Mouse (Mus musculus) kidney, adult 18-20 months (tissue): ENCODE results near the gene Snx10.
"Not testable (repeated sequence)": the region's sequence is repeated elsewhere in the genome, so short reads cannot be mapped to it uniquely, and the experiment has no call there.

Experiments used
- DNase-seq: peaks from one replicate; pipeline ENCODE4 v3.0.0; 2021

Gene Snx10

GRCm38 (mm10) chr6:51523807-51524320 is at the start of gene Snx10:
Snx10 (plus strand) TSS chr6:51523901.
- DNase-seq = peak; percentile 40

DNA sequence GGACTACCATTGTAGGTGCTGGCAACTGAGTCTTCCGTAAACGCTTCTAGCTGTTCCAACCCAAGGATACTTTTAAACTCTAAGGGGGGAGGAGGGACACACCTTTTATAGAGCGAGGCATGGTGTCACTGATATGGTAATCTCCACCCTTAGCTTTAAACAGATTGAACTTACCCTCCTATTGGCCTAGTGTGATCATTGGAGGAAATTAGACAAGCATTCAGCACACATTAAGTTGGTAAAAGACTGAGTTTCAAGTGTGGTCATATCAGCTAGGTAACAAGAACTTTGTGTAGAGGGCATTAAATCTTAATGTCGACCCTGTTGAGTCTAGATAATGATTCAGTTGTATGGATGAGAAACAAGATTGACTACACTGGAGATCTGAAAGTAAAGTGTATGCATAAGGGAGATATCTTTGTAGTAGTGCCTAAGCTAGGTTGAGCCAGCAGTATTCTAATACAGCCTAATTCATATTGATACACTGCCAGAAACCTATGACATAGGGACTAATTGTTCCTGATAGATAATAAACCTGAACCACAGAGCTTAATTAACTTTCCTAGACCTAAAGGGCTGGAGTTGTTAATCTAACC is 44.5 kb upstream of the Snx10 start:
- DNase-seq = no peak

DNA sequence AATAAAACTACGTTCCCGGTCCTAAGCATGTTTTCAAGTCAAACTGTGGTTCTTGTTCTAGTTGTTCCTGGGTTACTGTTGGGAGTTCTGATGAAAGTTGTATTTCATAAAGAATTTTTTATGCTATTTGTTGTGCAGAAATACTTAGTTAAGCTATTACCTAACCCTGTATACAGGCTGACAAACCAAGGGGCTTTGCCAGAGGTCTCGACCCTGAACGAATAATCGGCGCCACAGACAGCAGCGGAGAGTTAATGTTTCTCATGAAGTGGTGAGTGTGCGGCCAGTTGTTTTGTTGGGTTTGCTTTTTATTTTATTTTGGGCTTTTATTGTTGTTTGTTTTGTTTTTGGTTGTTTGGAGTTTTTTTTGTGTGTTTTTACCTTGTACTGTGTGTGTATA is 42.2 kb upstream of the Snx10 start:
- DNase-seq = no peak

DNA sequence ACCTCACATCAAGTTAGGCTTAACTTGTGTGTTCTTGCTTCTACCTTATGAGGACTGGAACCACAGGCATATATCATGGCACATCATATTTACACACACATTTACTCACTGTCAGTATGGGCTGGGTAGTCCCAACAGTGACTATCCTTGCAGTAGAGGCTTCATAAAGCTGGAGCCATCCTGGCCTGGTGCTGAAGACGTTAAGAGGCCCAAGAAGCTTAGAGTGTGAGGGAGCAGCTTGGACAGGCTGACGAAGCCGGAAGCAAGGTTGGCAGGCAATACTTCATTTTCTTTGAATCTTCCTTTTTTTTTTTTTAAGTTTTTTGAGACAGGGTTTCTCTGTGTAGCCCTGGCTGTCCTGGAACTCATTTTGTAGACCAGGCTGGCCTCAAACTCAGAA is 39.8 kb upstream of the Snx10 start:
- DNase-seq = no peak

GRCm38 (mm10) chr6:51484556-51484955 is 39.1 kb upstream of the Snx10 start:
- not testable (repeated sequence) for DNase-seq

DNA sequence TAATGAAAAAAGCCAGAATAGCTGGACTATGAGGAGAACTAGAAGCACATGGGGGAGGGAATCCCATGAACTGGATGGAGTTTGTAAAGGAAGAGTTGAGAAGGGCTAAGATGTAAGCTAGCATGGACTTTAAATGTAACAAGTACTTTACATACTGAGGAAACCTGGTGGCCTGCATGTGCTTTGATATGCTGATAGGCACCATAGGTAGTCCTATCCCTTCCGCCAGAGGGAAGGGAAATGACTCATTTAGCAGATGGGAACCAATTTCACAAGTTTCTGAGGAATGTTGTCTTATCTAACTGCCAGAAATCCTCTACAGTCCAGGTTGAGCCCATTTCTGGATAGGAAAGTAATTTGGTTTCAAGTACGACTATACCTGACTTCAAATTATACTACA is 38.1 kb upstream of the Snx10 start:
- DNase-seq = no peak

DNA sequence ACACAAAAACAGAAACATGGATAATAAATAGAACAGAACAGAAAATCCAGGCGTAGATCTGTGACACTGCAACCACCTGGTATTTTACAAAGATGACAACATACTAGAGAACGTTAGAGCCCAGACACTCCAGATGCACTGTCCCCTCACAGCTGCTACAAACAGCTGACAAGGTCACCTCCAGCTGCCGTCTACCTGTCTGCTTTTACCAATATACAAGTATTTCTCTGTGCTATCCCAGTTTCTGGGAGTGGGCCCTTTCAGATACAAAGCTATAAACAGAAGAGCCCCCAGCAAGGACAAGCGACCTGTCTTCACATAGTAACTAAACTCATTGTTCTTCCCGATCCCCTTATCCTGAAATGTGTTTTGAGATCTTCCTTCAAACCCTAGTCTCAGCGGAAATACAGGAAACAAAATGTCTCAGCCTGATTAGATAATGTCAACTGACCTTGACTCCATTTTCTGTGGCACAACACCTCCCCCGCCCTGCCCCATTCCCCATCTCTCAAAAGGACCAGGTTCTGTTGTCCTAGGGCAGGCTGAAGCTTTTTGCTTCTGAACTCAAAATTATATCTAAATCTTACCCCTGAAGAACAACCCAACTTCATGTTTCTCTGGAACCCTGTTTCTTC is 37.5 kb upstream of the Snx10 start:
- DNase-seq = no peak

DNA sequence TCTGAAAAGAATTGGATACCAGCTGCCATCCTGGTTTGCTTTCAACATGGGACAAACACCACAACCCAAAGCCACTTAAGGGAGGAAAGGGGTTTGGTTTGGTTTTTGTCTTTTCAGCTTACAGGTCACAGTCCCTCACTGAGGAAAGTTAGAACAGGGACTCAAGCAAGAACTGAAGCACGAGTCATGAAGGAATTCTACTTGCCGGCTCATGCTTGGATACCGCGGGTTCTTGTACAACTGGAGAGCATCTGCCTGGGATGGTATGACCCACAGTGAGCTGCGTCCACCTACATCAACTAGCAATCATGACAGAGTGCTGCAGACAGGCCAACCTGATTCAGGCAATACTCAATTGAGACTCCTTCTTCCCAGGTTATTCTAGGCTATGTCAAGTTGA is 37.0 kb upstream of the Snx10 start:
- no peak for DNase-seq

- DNase-seq = peak; percentile 45
Measured at GRCm38 (mm10) chr6:51489787-51490186, 33.9 kb upstream of the Snx10 start.

DNA sequence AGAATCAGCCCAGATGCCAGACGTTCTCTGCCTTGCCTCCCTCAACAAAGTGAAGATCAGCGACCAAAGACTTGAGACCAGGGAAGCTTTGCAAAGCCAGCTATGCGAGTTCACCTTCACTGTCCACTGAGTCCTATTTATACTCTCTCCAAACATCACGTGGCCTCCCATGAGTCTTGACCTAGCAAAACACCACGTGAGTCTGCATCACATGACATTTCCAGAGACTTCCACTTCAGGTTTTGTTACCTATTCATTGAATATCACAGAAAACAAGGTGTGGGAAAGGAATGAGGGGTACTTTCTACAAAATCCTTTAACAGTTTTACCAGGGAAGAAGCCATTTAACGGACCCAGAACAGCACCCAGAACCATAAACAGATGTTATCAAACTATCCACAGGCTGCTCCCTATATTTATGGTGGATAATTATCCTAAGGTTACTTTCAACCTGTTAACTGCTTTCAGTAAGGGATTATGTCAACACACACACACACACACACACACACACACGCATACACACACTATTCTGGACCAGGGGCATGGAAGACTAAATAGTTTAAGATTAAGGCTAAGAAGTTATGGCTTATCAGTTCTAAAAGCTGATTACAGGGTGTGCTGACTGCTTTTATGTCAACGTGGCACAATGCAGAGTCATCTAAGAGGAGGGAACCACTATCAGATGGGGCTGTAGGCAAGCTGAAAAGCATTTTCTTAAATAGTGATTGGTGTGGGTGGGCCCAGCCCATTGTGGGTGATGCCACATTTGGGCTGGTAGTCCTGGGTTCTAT is 26.2 kb upstream of the Snx10 start:
- no peak for DNase-seq

DNA sequence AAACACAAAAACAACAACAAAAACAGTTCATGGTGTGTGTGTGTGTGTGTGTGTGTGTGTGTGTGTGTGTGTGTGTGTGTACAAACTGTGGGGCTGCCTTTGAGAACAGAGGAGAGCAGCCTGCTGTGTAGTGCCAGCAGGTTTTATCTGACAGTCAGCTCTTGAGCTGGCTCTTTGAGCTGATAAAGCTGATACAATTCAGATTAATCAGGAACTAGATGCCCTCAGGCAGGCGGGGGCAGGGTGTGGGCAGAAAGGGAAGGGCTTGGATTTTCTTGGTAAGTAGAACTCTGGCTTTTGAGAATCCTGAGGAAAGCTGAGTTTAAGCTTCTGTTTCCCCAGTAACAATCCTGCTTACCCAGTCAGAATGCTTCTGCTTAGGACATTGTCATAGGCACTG is 18.0 kb upstream of the Snx10 start:
- DNase-seq = no peak

DNA sequence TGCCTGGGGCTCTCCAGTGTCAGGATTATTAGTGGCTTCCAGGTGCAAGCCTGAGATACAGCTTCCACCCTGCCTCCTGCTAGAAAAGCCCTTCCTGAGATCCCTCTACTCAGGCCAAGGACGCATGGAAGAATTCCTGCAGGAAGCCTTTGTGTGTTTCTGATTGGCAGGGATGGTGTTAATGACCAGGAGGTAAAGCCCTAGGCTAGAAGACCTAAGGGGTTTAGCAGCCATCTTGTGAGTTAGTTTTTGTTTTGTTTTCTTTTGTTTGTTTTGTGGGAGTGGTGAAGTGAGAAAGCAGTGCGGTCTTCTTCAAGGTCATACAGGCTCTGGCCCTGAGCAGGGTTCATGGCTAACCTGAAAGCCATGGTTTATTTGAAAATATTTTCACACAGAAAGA is 16.1 kb upstream of the Snx10 start:
- DNase-seq = no peak

- DNase-seq = peak; percentile 74
Measured at GRCm38 (mm10) chr6:51508750-51509648, 14.7 kb upstream of the Snx10 start.

GRCm38 (mm10) chr6:51510094-51510493 is 13.6 kb upstream of the Snx10 start:
- peak; percentile 51 for DNase-seq

DNA sequence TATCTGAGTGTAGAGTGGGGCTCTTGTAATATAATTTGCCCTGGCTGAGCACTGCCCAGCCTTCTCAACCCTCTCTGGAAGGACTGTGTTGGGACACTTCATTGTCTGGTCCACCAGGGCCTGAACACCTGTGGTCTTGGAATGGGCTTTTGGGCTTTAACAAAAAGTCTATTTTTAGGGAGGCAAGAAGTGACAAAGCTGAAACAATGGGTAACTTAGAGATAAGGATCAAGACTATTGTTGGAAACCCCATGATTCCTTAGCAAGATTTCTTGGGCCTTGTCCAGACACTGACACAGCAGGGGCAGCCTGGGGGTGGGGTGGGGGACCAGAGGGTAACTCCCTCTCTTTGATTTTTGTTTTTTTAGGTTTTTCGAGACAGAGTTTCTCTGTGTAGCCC is 12.8 kb upstream of the Snx10 start:
- DNase-seq = no peak

DNA sequence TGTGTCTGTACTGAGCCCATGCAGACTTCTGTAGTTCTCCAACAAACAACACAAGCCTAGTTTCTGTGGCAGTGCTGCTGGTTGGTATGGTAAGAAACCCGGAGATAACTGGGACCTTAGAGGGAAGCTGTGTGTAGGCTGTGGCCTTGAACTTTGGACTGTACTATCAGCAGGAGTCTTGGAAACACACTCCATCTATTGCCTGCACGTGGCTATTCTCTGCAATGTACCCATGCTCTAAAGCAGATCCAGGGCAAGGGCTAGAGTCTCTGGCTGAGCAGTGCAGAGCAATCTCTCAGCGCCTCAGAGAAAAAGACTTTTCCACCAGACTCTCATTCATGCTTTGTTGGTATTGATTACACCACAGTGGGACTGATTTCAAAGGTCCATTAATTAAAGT is 10.0 kb upstream of the Snx10 start:
- DNase-seq = no peak

GRCm38 (mm10) chr6:51514860-51515259 is 8.8 kb upstream of the Snx10 start:
- no peak for DNase-seq

DNA sequence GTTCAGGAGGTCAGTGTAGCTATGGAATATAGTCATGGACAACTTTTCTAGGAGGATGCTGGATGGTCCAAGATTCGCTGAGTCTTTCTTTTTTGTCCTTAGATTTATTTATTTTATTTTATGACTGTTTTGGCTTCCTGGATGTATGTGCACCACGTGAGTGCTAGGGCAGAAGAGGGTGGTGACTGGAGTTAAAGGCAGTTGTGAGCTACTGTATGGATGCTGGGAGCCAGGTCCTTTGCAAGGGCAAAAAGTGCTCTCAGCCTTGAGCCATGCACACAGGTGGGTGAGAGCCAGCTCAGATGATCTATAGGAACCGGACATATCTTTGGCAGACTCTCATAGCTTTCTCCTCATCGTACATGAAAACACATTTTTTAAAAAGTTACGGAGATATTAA is 391 bp upstream of the Snx10 start:
- no peak for DNase-seq

GRCm38 (mm10) chr6:51524321-51524931 is 725 bp downstream of the Snx10 start:
- no peak for DNase-seq

DNA sequence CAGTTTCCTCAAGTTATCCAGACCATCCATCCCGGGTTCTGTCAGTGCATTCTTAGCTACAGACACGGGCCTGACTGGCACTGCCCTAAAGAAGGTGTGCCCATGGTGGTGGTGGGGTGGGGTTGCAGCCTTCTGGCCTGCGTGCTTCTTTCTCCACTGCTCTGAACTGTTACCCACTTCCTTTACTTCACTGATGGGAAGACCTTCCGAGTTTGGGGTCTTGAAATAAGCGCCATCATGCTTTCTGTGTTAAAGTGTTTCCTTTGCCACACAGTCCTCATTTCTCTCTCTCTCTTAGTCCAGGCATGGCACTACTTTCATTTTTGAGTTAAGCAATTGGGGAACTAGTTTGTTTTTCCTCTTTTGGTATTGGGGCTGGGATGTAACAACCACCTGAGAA is 1.3 kb downstream of the Snx10 start:
- DNase-seq = no peak

DNA sequence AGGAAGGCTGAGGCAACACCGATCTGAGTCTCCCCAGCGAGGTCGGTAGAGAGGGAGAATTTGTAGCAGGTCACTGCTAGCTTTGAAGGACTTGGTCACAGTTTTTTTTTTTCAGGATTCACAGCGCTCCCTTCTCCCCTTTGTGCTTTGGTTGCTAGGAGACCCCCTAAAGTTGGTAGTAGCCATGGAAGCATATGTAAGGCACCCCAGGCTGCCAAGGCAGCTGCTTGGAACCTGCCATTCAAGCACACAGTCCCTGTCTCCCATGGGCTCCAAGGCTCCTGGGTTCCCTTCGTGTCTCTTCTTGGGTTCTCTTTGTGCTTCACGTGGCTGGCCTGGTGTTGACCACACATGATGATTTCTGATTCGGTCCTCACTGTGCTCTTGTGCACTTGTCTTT is 5.8 kb downstream of the Snx10 start:
- DNase-seq = no peak

DNA sequence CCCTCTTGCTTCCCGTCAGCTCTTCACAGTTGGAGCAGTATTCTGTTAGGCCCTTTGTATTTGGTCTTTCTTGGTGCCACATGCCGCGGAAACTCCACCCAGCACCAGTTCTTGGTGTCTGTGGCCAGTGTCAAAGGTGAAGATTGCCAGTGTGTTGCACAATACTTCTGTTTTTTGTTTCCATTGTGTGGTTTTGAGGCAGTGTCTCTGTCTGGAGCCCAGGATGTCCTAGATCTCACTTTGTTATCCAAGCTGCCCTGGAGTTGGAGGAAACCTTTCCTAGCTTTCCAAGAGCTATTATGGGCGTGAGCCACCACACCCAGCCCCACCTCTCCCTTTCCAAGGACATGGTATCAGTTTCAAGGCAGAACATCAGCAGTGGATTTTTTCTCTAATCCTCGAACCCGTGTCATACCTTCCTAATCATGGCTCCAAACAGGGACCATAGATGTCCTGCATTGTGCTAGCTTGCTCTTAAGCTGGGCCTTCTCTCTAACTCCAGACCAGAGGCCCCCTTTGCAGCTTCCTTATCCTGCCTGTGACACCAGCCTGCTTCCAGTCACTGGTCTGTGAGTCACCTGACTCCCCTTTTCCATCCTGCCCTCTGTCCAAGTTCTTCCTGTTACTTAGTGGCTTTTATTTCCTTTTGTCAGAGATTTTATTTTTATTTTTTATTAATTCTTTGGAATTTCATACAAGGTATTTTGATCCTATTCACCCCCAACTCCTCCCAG is 9.9 kb downstream of the Snx10 start:
- DNase-seq = no peak
